Comparison of ENCODE assay signal across 11 mouse cellular contexts in genomic region chr12:116574102-116574501, GRCm38 (mm10).
"Had no signal": no experiment of that assay in that cellular context is flagged by ENCODE, and none has a peak within 500 bp of the region (broad histone marks: within the 10 kb centered on the region; RNA-seq: fewer than 3 reads in every experiment).

No protein-coding gene starts in this region.

- H3K4me3 ChIP-seq: limb, embryonic 10.5 days; liver, embryonic 15.5 days; midbrain, embryonic 13.5 days; stomach, embryonic 15.5 days had no signal

- H3K9me3 ChIP-seq: limb, embryonic 10.5 days; liver, embryonic 15.5 days; midbrain, embryonic 13.5 days; stomach, embryonic 15.5 days had no signal

- H3K4me1 ChIP-seq: limb, embryonic 10.5 days; liver, embryonic 15.5 days; stomach, embryonic 15.5 days had no signal

- DNase-seq: lung, adult 2 months; lung, postnatal 36 days; right cerebral cortex, postnatal 14 days; thymus, adult 2 months; thymus, postnatal 25 days had no signal

- H3K4me2 ChIP-seq: liver, embryonic 11.5 days; liver, embryonic 15.5 days; midbrain, embryonic 13.5 days; stomach, embryonic 15.5 days had no signal

- H3K36me3 ChIP-seq: limb, embryonic 10.5 days; liver, embryonic 15.5 days; midbrain, embryonic 13.5 days; stomach, embryonic 15.5 days had no signal

- H3K9ac ChIP-seq: liver, embryonic 15.5 days; midbrain, embryonic 13.5 days; stomach, embryonic 15.5 days had no signal

- H3K27me3 ChIP-seq: liver, embryonic 15.5 days; midbrain, embryonic 13.5 days; stomach, embryonic 15.5 days had no signal

- H3K27ac ChIP-seq: limb, embryonic 10.5 days; liver, embryonic 15.5 days; midbrain, embryonic 13.5 days; stomach, embryonic 15.5 days had no signal

- ATAC-seq: lung, postnatal 0 days; midbrain, embryonic 13.5 days had no signal
